Mouse (Mus musculus) lung, embryonic 14.5 days (tissue): ENCODE data around the gene Gm42715. TPM values are rescaled to one million over a fixed set of nuclear protein-coding genes. Genes with fewer than 3 reads are reported as not detected.

Experiments
- ATAC-seq: fragments of 200-750 bp; cut with Nextera tagmentation; 2 replicates; pipeline ENCODE4 v1.8.0; 2017; ENCODE audit warnings: mild to moderate bottlenecking, moderate TSS enrichment, moderate library complexity; ENCODE audit not compliant: insufficient read depth
- DNase-seq: peaks from one replicate; pipeline ENCODE4 v3.0.0-alpha.2; 2015
- H3K27ac ChIP-seq: fragments of 300-500 bp; sonication (generic); 2 replicates; pipeline ENCODE4 v1.5.1; 2014; ENCODE audit warnings: low read depth, mild to moderate bottlenecking, moderate library complexity
- H3K27me3 ChIP-seq: fragments of 300-500 bp; sonication (generic); 2 replicates; pipeline ENCODE4 v1.6.1; 2014; ENCODE audit warnings: low read length, control low read depth; ENCODE audit not compliant: insufficient read depth
- H3K36me3 ChIP-seq: fragments of 300-500 bp; sonication (generic); 2 replicates; pipeline ENCODE4 v1.6.1; 2014; ENCODE audit warnings: control low read depth; ENCODE audit not compliant: insufficient read depth
- H3K4me1 ChIP-seq: fragments of 300-500 bp; sonication (generic); 2 replicates; pipeline ENCODE4 v1.6.1; 2014; ENCODE audit warnings: antibody characterized with exemption, control low read depth; ENCODE audit not compliant: insufficient read depth
- H3K4me2 ChIP-seq: fragments of 300-500 bp; sonication (generic); 2 replicates; pipeline ENCODE4 v1.6.1; 2014; ENCODE audit warnings: mild to moderate bottlenecking
- H3K4me3 ChIP-seq: fragments of 300-500 bp; sonication (generic); 2 replicates; pipeline ENCODE4 v1.5.1; 2014; ENCODE audit warnings: low read depth, low read length
- H3K9ac ChIP-seq: fragments of 300-500 bp; sonication (generic); 2 replicates; pipeline ENCODE4 v1.6.1; 2014
- H3K9me3 ChIP-seq: fragments of 300-500 bp; sonication (generic); 2 replicates; pipeline ENCODE4 v1.6.1; 2016; ENCODE audit warnings: low read depth, low read length, control low read depth
- CTCF ChIP-seq: IDR thresholded peaks from 2 replicates; pipeline ENCODE4 v1.5.1; 2016; ENCODE audit warnings: antibody characterized with exemption, low read depth
- WGBS: fragments of 180-500 bp; shearing (Covaris S2); extraction: QIAGEN DNeasy Blood & Tissue Kit; methylation state at CpG from one replicate; pipeline ENCODE4 v1.1.7; 2014; 5-methylcytosine and 5-hydroxymethylcytosine counted together
- microRNA-seq: library from miRNA; unstranded; fragments of <30 nt; microRNA quantifications from one replicate; pipeline ENCODE4, GENCODE M21; 2016; ENCODE audit warnings: borderline number of aligned reads
- polyA plus RNA-seq: library from polyadenylated mRNA; unstranded; fragments of >200 nt; fragmentation: Nextera tagmentation; extraction: Ambion mirVana; gene quantifications from 2 replicates; pipeline ENCODE4 v1.2.1, GENCODE M21; 2014

Gm42715 gene
- polyA plus RNA-seq, 1 experiment from 2014 or later, result 20.5 TPM

DNA sequence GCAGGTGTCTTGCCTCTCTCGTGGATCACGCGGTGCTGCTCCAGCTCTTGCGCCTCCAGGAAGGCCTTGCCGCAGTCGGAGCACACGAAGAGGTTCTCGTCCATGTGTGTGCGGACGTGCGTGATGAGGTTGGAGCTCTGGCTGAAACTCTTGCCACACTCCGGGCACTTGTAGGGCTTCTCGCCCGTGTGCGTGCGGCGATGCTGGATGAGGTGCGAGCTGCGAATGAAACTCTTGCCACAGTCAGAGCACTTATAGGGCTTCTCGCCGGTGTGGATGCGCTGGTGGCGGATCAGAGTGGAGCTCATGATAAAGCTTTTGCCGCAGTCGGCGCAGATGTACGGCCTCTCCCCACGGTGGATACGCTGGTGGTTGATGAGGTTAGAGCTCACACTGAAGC, 91.6 kb downstream of the Gm42715 start:
- no peak overlapping the region for H3K9ac ChIP-seq
- H3K4me1 ChIP-seq, result 0 out of 2 replicates have a peak, but pooled peaks cover 3% of the 10 kb centered on the region
- DNase-seq (no peak), ATAC-seq (no peak)
- H3K4me2 ChIP-seq, result no peak overlapping the region
- peaks cover 54% of the 10 kb centered on the region for H3K36me3 ChIP-seq
- no peaks in the 10 kb centered on the region for H3K9me3 ChIP-seq
- no peak for TF ChIP-seq CTCF
- 96% methylated on average over 29 of the region's 29 CpGs for WGBS
- no peak overlapping the region for H3K4me3 ChIP-seq
- no peaks in the 10 kb centered on the region for H3K27me3 ChIP-seq
- no peak overlapping the region for H3K27ac ChIP-seq

DNA sequence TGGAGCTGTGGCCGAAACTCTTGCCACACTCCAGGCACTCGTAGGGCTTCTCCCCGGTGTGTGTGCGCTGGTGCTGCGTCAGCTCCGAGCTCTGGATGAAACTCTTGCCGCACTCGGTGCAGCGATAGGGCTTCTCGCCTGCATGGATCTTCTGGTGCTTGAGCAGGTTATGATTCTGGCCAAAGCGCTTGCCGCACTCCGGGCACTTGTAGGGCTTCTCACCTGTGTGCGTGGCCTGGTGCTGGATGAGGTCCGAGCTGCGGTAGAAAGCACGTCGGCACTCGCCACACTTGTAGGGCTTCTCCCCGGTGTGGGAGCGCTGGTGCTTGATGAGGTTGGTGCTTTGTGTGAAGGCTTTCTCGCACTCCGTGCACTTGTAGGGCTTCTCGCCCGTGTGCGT, 92.2 kb downstream of the Gm42715 start:
- 95% methylated on average over 26 of the region's 26 CpGs for WGBS

DNA sequence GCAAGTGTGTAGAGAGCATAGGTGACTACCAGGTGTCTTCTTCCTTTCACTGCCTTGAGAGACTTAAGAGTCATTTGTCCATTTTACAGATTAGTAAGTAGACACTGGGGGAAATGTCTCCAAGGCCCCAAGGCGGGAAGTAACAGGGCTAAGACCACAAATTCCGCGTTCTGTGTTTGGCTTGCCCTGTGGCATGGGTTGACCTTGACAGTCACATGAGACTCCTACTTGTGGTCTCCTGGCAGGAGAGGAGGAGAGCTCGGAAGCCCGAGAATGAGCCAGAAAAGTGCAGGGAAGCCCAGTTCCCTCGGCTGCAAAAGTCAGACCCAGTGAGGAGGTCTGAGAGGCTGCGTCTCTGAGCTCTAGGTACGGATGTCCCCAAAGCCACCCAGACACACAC, 94.1 kb downstream of the Gm42715 start:
- no peak for TF ChIP-seq CTCF
- Histone ChIP-seq H3K4me1 (0 out of 2 replicates have a peak, but pooled peaks cover 3% of the 10 kb centered on the region), H3K9ac (peak overlapping the region; percentile 83), H3K36me3 (peaks cover 44% of the 10 kb centered on the region), H3K4me2 (peak overlapping the region; percentile 76), H3K27ac (no peak overlapping the region), H3K27me3 (no peaks in the 10 kb centered on the region), H3K4me3 (peak overlapping the region; percentile 85), H3K9me3 (no peaks in the 10 kb centered on the region)
- 82% methylated on average over 8 of the region's 8 CpGs for WGBS
- ATAC-seq, result no peak
- no peak for DNase-seq

More for the DNA sequence above, 92.2 kb downstream of the Gm42715 start:
- Histone ChIP-seq H3K9me3 (no peaks in the 10 kb centered on the region), H3K36me3 (peaks cover 52% of the 10 kb centered on the region), H3K27me3 (no peaks in the 10 kb centered on the region), H3K27ac (no peak overlapping the region), H3K9ac (no peak overlapping the region), H3K4me2 (no peak overlapping the region), H3K4me3 (no peak overlapping the region), H3K4me1 (0 out of 2 replicates have a peak, but pooled peaks cover 3% of the 10 kb centered on the region)
- DNase-seq (no peak), ATAC-seq (no peak)
- TF ChIP-seq CTCF, result no peak

DNA sequence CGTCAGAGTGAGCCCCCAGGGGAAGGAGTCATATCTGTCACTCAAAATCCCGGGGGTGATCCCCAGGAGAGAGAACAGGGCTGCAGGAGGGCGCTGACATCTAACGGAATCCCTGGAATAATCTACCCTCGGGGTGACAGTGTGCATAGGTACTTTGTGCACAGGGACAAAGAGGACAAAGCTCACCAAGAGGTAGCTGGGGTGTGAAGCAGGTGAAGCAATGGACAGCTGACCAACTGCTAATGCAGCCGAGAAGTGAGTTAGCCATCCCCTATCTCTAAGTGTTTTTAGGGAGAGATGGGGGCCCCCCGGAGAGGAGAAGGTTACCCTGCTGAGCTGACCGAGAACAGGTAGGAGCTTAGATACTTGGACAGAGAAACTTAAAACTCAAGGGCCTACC, 94.7 kb downstream of the Gm42715 start:
- no peak for DNase-seq
- no peak for TF ChIP-seq CTCF
- H3K27ac ChIP-seq, result peak overlapping the region; percentile 71; the same call in 1 of the 2 replicates
- no peak for ATAC-seq
- peaks cover 38% of the 10 kb centered on the region for H3K36me3 ChIP-seq
- peak overlapping the region; percentile 85 for H3K4me3 ChIP-seq
- WGBS, result 18% methylated on average over 8 of the region's 8 CpGs
- no peaks in the 10 kb centered on the region for H3K9me3 ChIP-seq
- 0 out of 2 replicates have a peak, but pooled peaks cover 3% of the 10 kb centered on the region for H3K4me1 ChIP-seq
- no peaks in the 10 kb centered on the region for H3K27me3 ChIP-seq
- peak overlapping the region; percentile 76 for H3K4me2 ChIP-seq
- peak overlapping the region; percentile 83 for H3K9ac ChIP-seq

DNA sequence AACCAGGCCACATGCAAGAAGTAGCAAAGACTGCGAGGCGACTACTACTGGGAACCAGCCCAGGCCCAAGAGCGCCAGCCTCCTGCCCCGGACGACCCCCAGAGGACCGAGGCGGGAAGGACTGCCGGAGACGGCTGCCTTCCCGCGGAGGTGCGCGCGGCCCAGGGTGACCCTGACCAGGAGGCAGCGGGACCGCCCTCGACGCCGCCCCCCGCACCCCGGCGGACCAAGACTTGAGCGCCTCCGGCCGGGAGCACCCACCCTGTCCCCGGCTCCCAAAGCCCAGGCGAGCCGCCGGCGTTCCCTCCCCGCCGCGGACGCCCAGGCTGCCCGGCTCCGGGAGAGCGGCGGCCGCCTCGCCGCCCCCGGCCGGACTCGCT, 95.1 kb downstream of the Gm42715 start:
- H3K9ac ChIP-seq, result peak overlapping the region; percentile 83
- 0 out of 2 replicates have a peak, but pooled peaks cover 3% of the 10 kb centered on the region for H3K4me1 ChIP-seq
- WGBS, result under 1% methylated on average over 40 of the region's 44 CpGs
- H3K9me3 ChIP-seq, result no peaks in the 10 kb centered on the region
- peaks cover 34% of the 10 kb centered on the region for H3K36me3 ChIP-seq
- ATAC-seq, result peak; percentile 62
- no peak for TF ChIP-seq CTCF
- DNase-seq, result peak; percentile 53
- H3K27me3 ChIP-seq, result no peaks in the 10 kb centered on the region
- peak overlapping the region; percentile 76 for H3K4me2 ChIP-seq
- H3K4me3 ChIP-seq, result peak overlapping the region; percentile 85
- H3K27ac ChIP-seq, result peak overlapping the region; percentile 71

DNA sequence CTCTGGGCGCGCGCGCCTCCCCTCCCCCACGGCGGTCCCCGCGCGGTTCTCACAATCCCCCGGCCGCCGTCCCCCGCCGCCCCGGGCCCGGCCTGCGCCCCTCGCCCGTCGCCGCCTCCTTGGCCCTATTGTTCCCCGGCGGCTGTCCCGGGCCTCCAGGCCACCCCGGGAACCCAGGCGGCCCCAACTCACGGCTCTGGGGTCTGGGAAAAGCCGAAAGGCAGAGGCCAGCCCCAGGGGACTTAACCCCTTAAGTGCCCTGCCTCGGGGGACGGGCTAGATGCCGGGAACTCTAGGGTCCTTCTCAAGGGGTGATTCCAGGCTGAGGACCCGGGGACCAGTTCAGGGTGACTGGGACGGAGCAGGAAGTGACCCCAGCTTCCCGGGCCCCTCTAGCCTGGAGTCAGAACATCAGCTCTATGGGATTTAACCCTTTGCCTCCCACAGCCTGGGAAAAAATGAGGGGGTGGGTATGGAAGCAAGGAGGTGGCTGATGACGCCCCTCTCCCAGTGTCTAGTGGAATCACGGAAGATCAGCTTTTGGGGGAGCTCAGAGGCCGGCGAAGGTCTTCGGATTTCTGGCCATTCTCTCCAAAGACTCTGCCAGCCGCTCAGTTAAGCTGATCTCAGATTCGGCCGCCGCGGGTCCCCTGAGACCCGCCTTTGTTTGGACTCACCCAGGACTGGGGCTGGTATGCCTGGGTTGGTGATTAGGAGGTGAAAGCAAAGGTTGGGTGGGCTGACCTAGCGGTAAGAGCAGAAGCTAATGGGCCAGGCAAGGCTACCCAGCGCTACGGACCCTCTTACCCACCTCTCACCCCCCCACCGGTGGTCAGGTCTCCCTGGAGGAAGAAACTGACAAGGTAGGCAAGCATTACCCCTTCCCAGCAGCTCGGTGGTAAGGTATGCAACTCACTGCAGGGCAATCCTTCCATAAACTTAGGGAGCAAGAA, 95.8 kb downstream of the Gm42715 start, which contains the start of gene Zfp629:
TSS of gene Zfp629 (minus strand) at position 907 of the 953 bp plus-strand sequence.
- peak; percentile 94 for ATAC-seq
- DNase-seq, result peak; percentile 94
- TF ChIP-seq CTCF, result no peak
- no peaks in the 10 kb centered on the region for H3K27me3 ChIP-seq
- peaks cover 27% of the 10 kb centered on the region for H3K36me3 ChIP-seq
- H3K4me3 ChIP-seq, result peak within 1 kb of the TSS; percentile 85
- H3K4me2 ChIP-seq, result peak within 1 kb of the TSS; percentile 76
- H3K27ac ChIP-seq, result peak within 1 kb of the TSS; percentile 71
- H3K9ac ChIP-seq, result peak within 1 kb of the TSS; percentile 83
- 0 out of 2 replicates have a peak, but pooled peaks cover 3% of the 10 kb centered on the region for H3K4me1 ChIP-seq
- WGBS, result 0% methylated on average over 33 of the region's 50 CpGs
- no peaks in the 10 kb centered on the region for H3K9me3 ChIP-seq

DNA sequence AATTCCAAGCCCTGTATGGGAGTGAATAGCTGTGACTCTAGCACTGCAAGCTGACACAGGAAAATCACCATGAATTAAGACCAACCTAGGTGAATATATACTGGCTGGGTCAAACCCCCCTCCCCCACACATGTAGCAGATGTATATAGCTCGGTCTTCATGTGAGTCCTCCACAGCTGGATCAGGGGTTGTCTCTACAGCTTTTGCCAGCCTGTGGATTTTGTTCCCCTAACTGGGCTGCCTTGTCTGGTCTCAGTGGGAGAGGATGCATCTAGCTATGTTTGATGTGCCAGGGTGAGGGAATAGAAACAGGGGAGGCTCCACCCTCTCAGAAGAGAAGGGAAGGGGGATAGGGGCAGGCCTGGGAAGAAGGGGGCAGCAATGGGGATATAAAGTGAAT, 97.0 kb downstream of the Gm42715 start:
- Histone ChIP-seq H3K4me3 (peak overlapping the region; percentile 85; the same call in 1 of the 2 replicates), H3K4me1 (0 out of 2 replicates have a peak, but pooled peaks cover 3% of the 10 kb centered on the region), H3K9me3 (no peaks in the 10 kb centered on the region), H3K36me3 (peaks cover 15% of the 10 kb centered on the region), H3K27me3 (no peaks in the 10 kb centered on the region), H3K4me2 (peak overlapping the region; percentile 76), H3K9ac (no peak overlapping the region), H3K27ac (no peak overlapping the region)
- WGBS, result 60% methylated on average over 1 of the region's 1 CpGs
- ATAC-seq (no peak), DNase-seq (no peak)
- TF ChIP-seq CTCF, result no peak

Small RNAs within 50 kb of the gene (microRNA-seq; reads per million reads assigned to microRNA genes)
- gene Gm47278, result not detected
- not detected for gene Mir7060

Other genes starting within 250 kb of the Gm42715 start
- gene Sephs2, start 245.5 kb upstream of the Gm42715 start, polyA plus RNA-seq, result 85.3 and 90.4 TPM in 2 replicates
- 1.0 and 1.6 TPM in 2 replicates for gene Itgal, start 223.3 kb upstream of the Gm42715 start, polyA plus RNA-seq
- gene Zfp768, start 174.0 kb upstream of the Gm42715 start, polyA plus RNA-seq, result 4.7 and 6.5 TPM in 2 replicates
- gene Zfp747, start 143.5 kb upstream of the Gm42715 start, polyA plus RNA-seq, result 6.7 and 8.5 TPM in 2 replicates
- 5.6 and 6.8 TPM in 2 replicates for gene 9130019O22Rik, start 132.4 kb upstream of the Gm42715 start, polyA plus RNA-seq
- gene E430018J23Rik, start 126.0 kb upstream of the Gm42715 start, polyA plus RNA-seq, result 4.9 and 7.1 TPM in 2 replicates
- 9.3 and 10.4 TPM in 2 replicates for gene Zfp764, start 112.8 kb upstream of the Gm42715 start, polyA plus RNA-seq
- 21.6 and 22.6 TPM in 2 replicates for gene Zfp688, start 97.5 kb upstream of the Gm42715 start, polyA plus RNA-seq
- 9.6 and 9.8 TPM in 2 replicates for gene Zfp689, start 70.4 kb upstream of the Gm42715 start, polyA plus RNA-seq
- gene Prr14, start 60.0 kb upstream of the Gm42715 start, polyA plus RNA-seq, result 44.3 TPM in 2 replicates
- 12.8 and 16.1 TPM in 2 replicates for gene Fbrs, start 40.4 kb upstream of the Gm42715 start, polyA plus RNA-seq
- gene Srcap, start 7.6 kb upstream of the Gm42715 start, polyA plus RNA-seq, result 61.6 and 71.3 TPM in 2 replicates
- gene Tmem265, start 41.8 kb downstream of the Gm42715 start, polyA plus RNA-seq, result 4.0 and 6.3 TPM in 2 replicates
- gene Phkg2, start 53.8 kb downstream of the Gm42715 start, polyA plus RNA-seq, result 31.3 and 39.3 TPM in 2 replicates
- 8.6 and 9.1 TPM in 2 replicates for gene Ccdc189, start 69.0 kb downstream of the Gm42715 start, polyA plus RNA-seq
- 46.7 and 47.6 TPM in 2 replicates for gene Rnf40, start 69.2 kb downstream of the Gm42715 start, polyA plus RNA-seq
- 14.2 and 16.9 TPM in 2 replicates for gene Zfp629, start 96.2 kb downstream of the Gm42715 start, polyA plus RNA-seq
- gene Bcl7c, start 189.3 kb downstream of the Gm42715 start, polyA plus RNA-seq, result 58.8 and 65.1 TPM in 2 replicates
- 11.7 and 15.6 TPM in 2 replicates for gene Ctf1, start 193.2 kb downstream of the Gm42715 start, polyA plus RNA-seq
- 0.38 TPM in 1 of 2 replicates, not detected in the other for gene Ctf2, start 212.6 kb downstream of the Gm42715 start, polyA plus RNA-seq
- 5.3 and 5.6 TPM in 2 replicates for gene Fbxl19, start 225.0 kb downstream of the Gm42715 start, polyA plus RNA-seq